ENCODE assay signal across 26 mouse cellular contexts in the genomic region with DNA sequence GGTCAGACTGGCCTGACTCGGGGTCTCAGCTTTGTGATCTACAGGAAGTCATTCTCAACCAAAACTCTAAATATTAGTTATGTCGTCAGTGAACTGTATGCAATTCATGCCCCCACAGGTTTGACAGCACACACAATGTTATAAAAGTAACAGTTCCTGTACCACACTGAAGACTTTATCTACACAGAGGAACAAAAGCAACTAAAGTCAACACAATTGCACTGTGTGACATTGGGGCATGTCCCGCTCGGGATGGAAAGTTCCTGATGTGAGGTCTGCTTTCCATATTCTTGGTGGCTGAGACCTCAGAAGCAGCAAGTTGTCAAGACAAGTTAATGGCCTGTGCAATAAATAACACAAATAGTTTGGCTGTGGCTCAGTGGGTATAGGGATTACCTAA.
"Had no signal": no experiment of that assay in that cellular context is flagged by ENCODE, and none has a peak within 500 bp of the region (broad histone marks: within the 10 kb centered on the region; RNA-seq: fewer than 3 reads in every experiment).

No protein-coding gene starts in this region.

- H3K4me2 ChIP-seq: heart, embryonic 11.5 days; heart, embryonic 13.5 days; heart, embryonic 15.5 days; hindbrain, embryonic 13.5 days; hindbrain, embryonic 15.5 days; kidney, embryonic 15.5 days; limb, embryonic 13.5 days; limb, embryonic 15.5 days had no signal

- H3K9ac ChIP-seq: forebrain, postnatal 0 days; heart, embryonic 13.5 days; heart, embryonic 15.5 days; hindbrain, embryonic 13.5 days; hindbrain, embryonic 15.5 days; kidney, embryonic 15.5 days; limb, embryonic 13.5 days; limb, embryonic 15.5 days had no signal

- H3K36me3 ChIP-seq: heart, embryonic 13.5 days; heart, embryonic 15.5 days; hindbrain, embryonic 13.5 days; hindbrain, embryonic 15.5 days; kidney, embryonic 15.5 days; limb, embryonic 13.5 days; limb, embryonic 15.5 days had no signal

- ATAC-seq: forebrain, postnatal 0 days; hindbrain, postnatal 0 days; intestine, embryonic 16.5 days had no signal

- H3K27me3 ChIP-seq: heart, embryonic 13.5 days; heart, embryonic 15.5 days; hindbrain, embryonic 13.5 days; hindbrain, embryonic 15.5 days had no signal

- H3K9me3 ChIP-seq: heart, embryonic 13.5 days; heart, embryonic 15.5 days; hindbrain, embryonic 13.5 days; hindbrain, embryonic 15.5 days; kidney, embryonic 15.5 days; limb, embryonic 13.5 days; limb, embryonic 15.5 days had no signal

- H3K27ac ChIP-seq: heart, adult 2 months; heart, embryonic 13.5 days; heart, embryonic 15.5 days; hindbrain, embryonic 13.5 days; hindbrain, embryonic 15.5 days; hindbrain, postnatal 0 days; kidney, embryonic 15.5 days; kidney, postnatal 0 days; limb, embryonic 13.5 days; limb, embryonic 15.5 days had no signal

- H3K4me3 ChIP-seq: heart, adult 2 months; heart, embryonic 13.5 days; heart, embryonic 15.5 days; hindbrain, embryonic 13.5 days; hindbrain, embryonic 15.5 days; kidney, embryonic 15.5 days; limb, embryonic 13.5 days; limb, embryonic 15.5 days had no signal

- DNase-seq: forebrain, postnatal 0 days; gastrocnemius, postnatal 14 days; gastrocnemius, postnatal 36 days; heart, adult 11 months; heart, adult 2 months; heart, postnatal 14 days; heart, postnatal 36 days; kidney, adult 11 months; kidney, adult 2 months; kidney, adult 9 months; kidney, postnatal 14 days; kidney, postnatal 36 days; layer of hippocampus, adult 9-11 months; layer of hippocampus, postnatal 36 days; left cerebral cortex, postnatal 4 days had no signal

- H3K4me1 ChIP-seq: heart, embryonic 15.5 days; hindbrain, embryonic 15.5 days had no signal
